Mouse (Mus musculus) heart, embryonic 15.5 days (tissue): ENCODE data around the gene Ism1. TPM values are rescaled to one million over a fixed set of nuclear protein-coding genes. Genes with fewer than 3 reads are reported as not detected.

Experiments
- ATAC-seq: fragments of 200-750 bp; cut with Nextera tagmentation; replicated peaks from 2 replicates; pipeline ENCODE4 v1.8.0; 2017; ENCODE audit warnings: low read depth, moderate TSS enrichment; ENCODE audit not compliant: insufficient number of reproducible peaks, insufficient read depth, low FRiP score
- H3K27ac ChIP-seq: fragments of 300-500 bp; sonication (generic); 2 replicates; pipeline ENCODE4 v1.5.1; 2015; ENCODE audit warnings: mild to moderate bottlenecking, inconsistent platforms
- H3K27me3 ChIP-seq: fragments of 300-500 bp; sonication (generic); 2 replicates; pipeline ENCODE4 v1.6.1; 2015; ENCODE audit warnings: inconsistent platforms
- H3K36me3 ChIP-seq: fragments of 300-500 bp; sonication (generic); 2 replicates; pipeline ENCODE4 v1.6.1; 2015; ENCODE audit warnings: mild to moderate bottlenecking, inconsistent platforms
- H3K4me1 ChIP-seq: fragments of 300-500 bp; sonication (generic); replicated peaks from 2 replicates; pipeline ENCODE4 v1.6.1; 2015; ENCODE audit warnings: inconsistent platforms
- H3K4me2 ChIP-seq: fragments of 300-500 bp; sonication (generic); 2 replicates; pipeline ENCODE4 v1.6.1; 2015; ENCODE audit warnings: inconsistent platforms, mild to moderate bottlenecking, moderate library complexity
- H3K4me3 ChIP-seq: fragments of 300-500 bp; sonication (generic); 2 replicates; pipeline ENCODE4 v1.5.1; 2015; ENCODE audit warnings: mild to moderate bottlenecking, inconsistent platforms
- H3K9ac ChIP-seq: fragments of 300-500 bp; sonication (generic); 2 replicates; pipeline ENCODE4 v1.6.1; 2015; ENCODE audit warnings: mild to moderate bottlenecking, inconsistent platforms
- H3K9me3 ChIP-seq: fragments of 300-500 bp; sonication (generic); replicated peaks from 2 replicates; pipeline ENCODE4 v1.6.1; 2016; ENCODE audit warnings: inconsistent platforms
- WGBS: fragments of 180-500 bp; shearing (Covaris S2); methylation state at CpG from one replicate; pipeline ENCODE4 v1.1.7; 2015; ENCODE audit warnings: mixed read lengths; 5-methylcytosine and 5-hydroxymethylcytosine counted together
- polyA plus RNA-seq: library from polyadenylated mRNA; unstranded; fragments of >200 nt; fragmentation: Nextera tagmentation; extraction: Ambion mirVana; gene quantifications from 2 replicates; pipeline ENCODE4 v1.2.1, GENCODE M21; 2015

Ism1 gene
- polyA plus RNA-seq = 0.45 and 1.5 TPM in 2 replicates

DNA sequence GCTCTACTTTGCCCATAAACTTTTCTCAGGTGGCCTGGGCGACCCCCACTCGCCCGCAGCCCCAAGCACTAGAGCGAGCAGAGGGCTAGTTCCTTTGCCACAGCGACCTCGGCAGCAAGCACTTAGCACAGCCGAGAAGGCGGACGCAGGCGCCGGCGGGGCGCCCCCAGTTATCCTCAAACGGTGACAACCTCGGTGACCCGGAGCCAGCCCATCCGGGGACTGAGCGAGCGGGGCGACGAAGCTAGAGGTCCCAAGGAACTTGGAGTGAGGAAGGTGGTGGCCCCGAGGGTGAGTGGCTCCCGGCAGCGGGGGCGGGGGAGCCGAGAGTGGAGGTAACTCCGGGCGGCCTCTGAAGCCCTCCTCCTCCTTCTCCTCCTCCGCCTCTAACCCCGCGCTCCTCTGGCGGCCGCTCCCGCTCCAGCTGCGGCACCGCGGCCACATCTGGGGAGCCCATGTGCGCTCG, at the start of gene Ism1:
Gene Ism1, plus strand, starts transcription at position 370 of the 466 bp plus-strand sequence.
- Histone ChIP-seq H3K4me3 (peak within 1 kb of the TSS; percentile 95), H3K27ac (peak within 1 kb of the TSS; percentile 74), H3K4me2 (peak within 1 kb of the TSS; percentile 98), H3K9ac (peak within 1 kb of the TSS; percentile 73), H3K27me3 (peaks cover 27% of the 10 kb centered on the region), H3K4me1 (peaks cover 8% of the 10 kb centered on the region), H3K36me3 (no peaks in the 10 kb centered on the region), H3K9me3 (no peaks in the 10 kb centered on the region)
- ATAC-seq = peak; percentile 44
- under 1% methylated on average over 21 of the region's 39 CpGs for WGBS

DNA sequence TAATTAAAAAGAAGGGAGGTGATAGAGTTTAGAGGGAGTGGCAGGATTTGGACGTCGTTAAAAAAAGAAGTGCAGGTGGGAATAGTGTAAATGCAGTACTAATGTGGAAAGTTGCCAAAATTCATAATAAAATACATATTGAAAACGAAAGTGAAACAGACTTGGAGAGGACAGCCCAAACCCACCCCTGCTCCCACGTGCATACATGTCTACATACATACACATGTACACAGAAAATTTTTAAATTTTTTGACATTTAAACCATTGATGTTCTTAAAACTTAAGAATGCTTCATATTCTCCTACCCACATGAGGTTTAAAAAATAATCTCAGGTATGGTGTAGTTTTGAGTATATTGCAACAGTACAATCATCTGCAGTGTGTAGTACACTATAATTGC, 49.2 kb upstream of the Ism1 start:
- Histone ChIP-seq H3K4me1 (no peaks in the 10 kb centered on the region), H3K27ac (no peak overlapping the region), H3K27me3 (no peaks in the 10 kb centered on the region), H3K9ac (no peak overlapping the region), H3K9me3 (no peaks in the 10 kb centered on the region), H3K4me3 (no peak overlapping the region), H3K36me3 (no peaks in the 10 kb centered on the region), H3K4me2 (no peak overlapping the region)
- WGBS = 69% methylated on average over 4 of the region's 4 CpGs
- no peak for ATAC-seq

DNA sequence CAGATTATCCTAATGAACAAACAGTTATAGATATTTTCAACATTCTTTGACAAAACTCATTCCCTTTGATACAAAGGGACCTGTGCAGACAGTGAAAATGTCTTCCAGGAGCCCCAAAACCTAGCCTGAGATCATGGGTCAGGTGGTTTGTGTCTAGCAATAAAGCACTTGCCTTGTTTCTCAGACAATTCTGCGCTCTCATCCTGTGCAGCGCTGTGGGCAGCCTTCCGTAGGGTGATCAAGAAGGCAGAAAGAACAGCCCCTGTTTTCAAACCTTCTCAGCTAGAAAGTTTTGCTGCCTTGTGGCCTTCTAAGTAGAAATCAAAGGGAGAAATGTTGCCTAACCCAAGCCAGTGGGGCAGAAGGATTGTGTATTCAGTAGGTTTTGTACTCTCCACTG, 48.3 kb upstream of the Ism1 start:
- Histone ChIP-seq H3K4me1 (no peaks in the 10 kb centered on the region), H3K4me2 (no peak overlapping the region), H3K9me3 (no peaks in the 10 kb centered on the region), H3K9ac (no peak overlapping the region), H3K27ac (no peak overlapping the region), H3K36me3 (no peaks in the 10 kb centered on the region), H3K4me3 (no peak overlapping the region), H3K27me3 (no peaks in the 10 kb centered on the region)
- WGBS = 94% methylated on average over 3 of the region's 3 CpGs
- ATAC-seq = no peak

DNA sequence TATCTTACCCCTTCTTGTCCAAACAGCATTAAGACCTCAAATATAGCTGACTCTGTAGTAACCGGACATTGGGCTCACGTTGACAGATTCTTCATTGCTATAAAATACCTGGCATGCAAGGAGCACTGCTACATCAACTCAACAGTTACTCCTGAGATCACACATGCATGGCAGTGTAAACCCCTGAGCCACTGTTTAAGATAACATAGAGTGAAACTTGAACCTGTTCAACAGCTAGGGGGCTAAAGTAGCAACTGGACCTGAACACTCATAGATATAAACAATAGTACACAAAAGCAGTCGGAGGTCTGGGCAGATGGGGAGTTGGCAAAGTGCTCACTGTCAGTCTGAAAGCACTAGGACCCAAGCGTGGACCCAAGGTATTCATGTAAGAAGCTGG, 43.5 kb upstream of the Ism1 start:
- no peaks in the 10 kb centered on the region for H3K36me3 ChIP-seq
- no peak for ATAC-seq
- no peak overlapping the region for H3K4me3 ChIP-seq
- H3K27ac ChIP-seq = no peak overlapping the region
- WGBS = 54% methylated on average over 4 of the region's 4 CpGs
- H3K27me3 ChIP-seq = no peaks in the 10 kb centered on the region
- H3K9me3 ChIP-seq = no peaks in the 10 kb centered on the region
- no peaks in the 10 kb centered on the region for H3K4me1 ChIP-seq
- H3K4me2 ChIP-seq = no peak overlapping the region
- no peak overlapping the region for H3K9ac ChIP-seq

DNA sequence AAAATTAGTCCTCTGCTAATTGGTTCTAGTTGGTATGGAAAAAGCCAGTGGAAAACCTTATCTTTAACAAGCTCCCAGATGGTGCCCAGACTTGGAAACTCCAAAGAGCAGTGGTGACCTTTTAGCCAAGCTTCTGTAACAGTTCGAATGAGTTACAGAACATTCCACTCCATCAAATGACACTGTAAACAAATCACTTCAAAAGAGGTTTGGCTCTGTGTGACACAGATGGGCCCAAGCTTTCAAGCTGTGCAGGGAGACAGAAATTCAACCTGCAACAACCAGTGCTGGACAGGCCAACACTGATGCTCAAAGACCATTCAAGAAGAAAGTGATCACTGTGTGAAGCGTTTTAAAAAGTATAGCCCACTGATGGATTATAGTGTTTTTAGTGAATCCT, 40.1 kb upstream of the Ism1 start:
- WGBS = 34% methylated on average over 2 of the region's 2 CpGs

DNA sequence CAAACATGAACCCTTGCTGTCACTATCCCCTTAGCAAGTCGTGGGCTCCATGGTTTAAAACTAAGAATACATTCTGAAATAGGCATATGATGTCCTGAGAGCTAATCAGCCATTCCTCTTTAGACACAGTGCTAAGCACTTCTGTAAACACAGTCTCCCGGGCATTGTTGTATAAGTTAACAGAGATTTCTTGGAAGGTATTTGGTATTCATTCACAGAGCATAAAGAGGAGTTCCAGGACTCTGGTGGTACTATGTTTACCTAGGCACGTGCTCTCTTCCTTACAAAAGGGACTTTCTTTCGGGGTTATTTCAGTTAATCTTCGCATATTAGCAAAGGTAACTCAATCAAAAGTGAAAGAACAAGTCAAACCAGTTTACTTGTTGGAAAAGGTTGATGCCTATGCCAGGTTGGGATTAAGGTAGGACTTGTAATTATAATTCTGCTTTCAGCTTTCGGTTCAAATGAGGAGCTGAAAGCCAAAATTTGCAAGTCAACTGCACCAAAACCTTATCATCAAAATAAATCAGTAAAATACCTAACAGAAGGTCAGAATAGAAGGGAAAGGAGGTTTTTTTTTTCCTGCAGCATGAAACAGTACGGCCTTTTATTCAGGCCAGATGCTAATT, 36.1 kb upstream of the Ism1 start:
- H3K4me1 ChIP-seq = no peaks in the 10 kb centered on the region
- H3K9me3 ChIP-seq = no peaks in the 10 kb centered on the region
- no peak for ATAC-seq
- no peaks in the 10 kb centered on the region for H3K36me3 ChIP-seq
- 61% methylated on average over 7 of the region's 7 CpGs for whole genome bisulfite sequencing
- H3K4me3 ChIP-seq = no peak overlapping the region
- no peaks in the 10 kb centered on the region for H3K27me3 ChIP-seq
- H3K9ac ChIP-seq = no peak overlapping the region
- no peak overlapping the region for H3K27ac ChIP-seq
- no peak overlapping the region for H3K4me2 ChIP-seq

More for the DNA sequence above, 40.1 kb upstream of the Ism1 start:
- H3K27me3 ChIP-seq = no peaks in the 10 kb centered on the region
- H3K36me3 ChIP-seq = no peaks in the 10 kb centered on the region
- no peak overlapping the region for H3K4me3 ChIP-seq
- no peak for ATAC-seq
- no peak overlapping the region for H3K27ac ChIP-seq
- H3K9me3 ChIP-seq = no peaks in the 10 kb centered on the region
- H3K9ac ChIP-seq = no peak overlapping the region
- H3K4me2 ChIP-seq = no peak overlapping the region
- H3K4me1 ChIP-seq = no peaks in the 10 kb centered on the region

DNA sequence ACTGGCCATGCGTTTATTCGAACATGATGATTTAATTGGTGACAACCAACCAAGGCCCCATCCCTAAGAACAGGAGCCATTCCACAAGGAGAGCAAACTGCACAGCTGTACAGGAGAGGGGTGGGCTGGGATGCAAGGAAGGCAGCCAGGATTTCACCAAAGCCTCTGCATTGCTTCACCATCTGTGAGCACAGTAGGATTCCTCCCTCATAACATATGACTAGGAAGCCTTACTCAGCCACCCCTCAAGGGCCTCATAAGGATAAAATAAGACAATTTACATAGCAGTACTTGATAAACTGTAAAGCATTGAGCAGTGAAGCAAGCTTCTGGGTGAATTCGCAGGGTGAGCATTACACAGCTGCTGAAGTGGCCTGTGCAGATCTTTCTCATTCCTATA, 28.5 kb upstream of the Ism1 start:
- Histone ChIP-seq H3K4me2 (no peak overlapping the region), H3K9me3 (no peaks in the 10 kb centered on the region), H3K27ac (no peak overlapping the region), H3K4me3 (no peak overlapping the region), H3K9ac (no peak overlapping the region), H3K27me3 (no peaks in the 10 kb centered on the region), H3K36me3 (no peaks in the 10 kb centered on the region), H3K4me1 (0 out of 2 replicates have a peak, but pooled peaks cover 3% of the 10 kb centered on the region)
- 75% methylated on average over 3 of the region's 3 CpGs for WGBS
- no peak for ATAC-seq

DNA sequence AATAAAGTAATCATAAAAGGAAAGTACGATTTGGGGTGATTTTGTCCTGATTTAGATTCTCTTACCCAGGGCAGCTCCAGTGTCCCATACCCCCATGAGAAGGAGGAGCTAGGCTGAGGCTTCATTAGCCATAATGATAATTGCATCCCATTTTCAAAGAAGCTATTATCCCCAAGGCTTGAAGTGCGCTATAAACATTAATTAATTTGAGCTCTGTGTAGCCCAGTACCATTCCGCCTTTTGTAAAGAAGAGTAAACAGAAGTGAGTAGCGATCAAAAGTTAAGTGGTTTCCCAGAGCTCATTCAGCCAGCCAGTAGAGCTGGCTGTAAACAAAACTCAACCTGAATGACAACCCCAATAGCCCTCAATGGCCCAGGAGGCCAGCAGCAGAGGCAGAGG, 21.2 kb upstream of the Ism1 start:
- Histone ChIP-seq H3K9ac (no peak overlapping the region), H3K4me2 (no peak overlapping the region), H3K36me3 (no peaks in the 10 kb centered on the region), H3K4me1 (no peaks in the 10 kb centered on the region), H3K4me3 (no peak overlapping the region), H3K27me3 (no peaks in the 10 kb centered on the region), H3K27ac (no peak overlapping the region), H3K9me3 (no peaks in the 10 kb centered on the region)
- no peak for ATAC-seq
- 67% methylated on average over 4 of the region's 4 CpGs for WGBS

DNA sequence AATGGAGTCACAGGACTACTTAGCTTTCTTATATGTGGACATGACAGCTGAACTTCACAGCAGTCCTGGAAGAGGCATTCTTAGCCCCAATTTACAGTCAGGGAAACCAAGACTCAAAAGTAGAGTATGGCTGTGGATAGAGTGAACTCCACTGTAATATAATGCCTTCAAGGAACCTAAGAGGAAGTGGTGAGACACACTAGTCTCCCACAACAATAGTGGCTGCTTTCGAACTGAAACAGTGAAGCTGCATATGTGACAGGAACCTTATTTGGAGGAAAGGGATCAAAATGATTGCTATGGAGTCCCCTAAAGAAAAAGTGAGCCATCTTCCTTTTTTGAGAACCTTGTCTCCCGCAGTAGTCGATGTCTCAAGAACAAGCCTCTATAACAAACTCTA, 6.1 kb upstream of the Ism1 start:
- H3K27ac ChIP-seq = no peak overlapping the region
- H3K27me3 ChIP-seq = peaks cover 15% of the 10 kb centered on the region
- H3K9ac ChIP-seq = no peak overlapping the region
- 77% methylated on average over 3 of the region's 3 CpGs for WGBS
- no peak overlapping the region for H3K4me3 ChIP-seq
- no peaks in the 10 kb centered on the region for H3K9me3 ChIP-seq
- H3K36me3 ChIP-seq = no peaks in the 10 kb centered on the region
- H3K4me2 ChIP-seq = no peak overlapping the region
- no peaks in the 10 kb centered on the region; the same call in 1 of the 2 replicates for H3K4me1 ChIP-seq
- no peak for ATAC-seq

DNA sequence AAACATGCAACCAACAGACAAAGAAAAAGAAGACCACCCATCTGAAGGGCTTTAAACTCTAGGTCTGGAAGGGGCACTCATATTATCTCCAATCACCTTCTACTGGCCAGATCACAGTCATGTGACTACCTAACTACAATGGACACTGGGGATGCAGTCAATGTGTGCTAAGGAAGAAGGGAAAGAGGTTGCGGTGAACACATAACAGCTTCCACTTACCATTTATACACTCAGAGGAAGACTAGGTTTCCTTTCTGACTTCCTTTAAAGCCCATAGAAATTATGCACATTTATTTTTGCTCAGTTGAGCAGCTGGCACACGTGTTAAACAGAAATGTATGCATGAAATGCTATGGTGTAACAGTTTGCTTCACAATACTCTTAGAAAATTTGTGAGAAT, 5.6 kb upstream of the Ism1 start:
- Histone ChIP-seq H3K9me3 (no peaks in the 10 kb centered on the region), H3K9ac (no peak overlapping the region), H3K4me3 (no peak overlapping the region), H3K4me1 (peaks cover 1% of the 10 kb centered on the region), H3K27me3 (peaks cover 15% of the 10 kb centered on the region), H3K27ac (no peak overlapping the region), H3K36me3 (no peaks in the 10 kb centered on the region), H3K4me2 (no peak overlapping the region)
- 51% methylated on average over 2 of the region's 2 CpGs for WGBS
- no peak for ATAC-seq

DNA sequence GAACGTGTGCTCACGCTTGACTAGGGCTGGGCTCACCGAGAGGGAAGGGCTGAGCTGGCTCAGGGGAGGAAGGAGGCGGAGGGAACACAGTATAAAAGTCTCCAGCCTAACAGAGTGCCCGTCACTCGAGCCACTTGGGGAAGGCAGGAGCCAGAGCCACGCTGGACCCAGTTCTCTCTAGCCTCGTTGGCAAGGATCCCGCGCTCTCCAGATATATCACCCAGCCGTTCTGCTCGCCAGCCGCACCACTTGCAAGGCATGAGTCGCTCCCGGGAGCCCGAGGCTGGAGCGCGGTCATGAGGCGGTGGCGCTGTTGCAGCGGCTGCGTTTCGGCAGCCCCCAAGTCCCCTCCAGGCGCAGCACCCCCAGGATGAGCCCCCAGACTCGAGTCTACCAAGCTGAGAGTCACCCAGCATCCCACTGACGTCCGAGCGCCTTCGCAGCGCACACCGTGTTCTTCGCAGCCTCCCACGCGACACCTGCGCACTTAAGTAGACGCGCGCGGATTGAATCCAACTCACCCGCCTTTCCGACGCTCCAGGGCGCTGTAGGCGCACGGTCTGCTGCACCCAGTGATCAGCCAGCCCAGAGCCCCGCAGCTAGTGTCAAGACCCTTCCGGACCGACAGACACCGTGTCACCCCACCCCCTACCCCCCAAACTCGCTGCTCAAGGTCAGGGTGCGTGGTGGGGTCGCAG, 764 bp upstream of the Ism1 start:
- peaks cover 8% of the 10 kb centered on the region for H3K4me1 ChIP-seq
- H3K27me3 ChIP-seq = peaks cover 27% of the 10 kb centered on the region
- peak overlapping the region; percentile 95 for H3K4me3 ChIP-seq
- H3K9me3 ChIP-seq = no peaks in the 10 kb centered on the region
- H3K4me2 ChIP-seq = peak overlapping the region; percentile 98
- no peak overlapping the region for H3K27ac ChIP-seq
- ATAC-seq = peak; percentile 75
- under 1% methylated on average over 52 of the region's 52 CpGs for WGBS
- H3K36me3 ChIP-seq = no peaks in the 10 kb centered on the region
- H3K9ac ChIP-seq = peak overlapping the region; percentile 73
